Mouse (Mus musculus) heart, adult 8-10 months (tissue): ENCODE measurements around the gene Klhl26. TPM values are rescaled to one million over a fixed set of nuclear protein-coding genes. Genes with fewer than 3 reads are reported as not detected.
"Not testable (repeated sequence)": the region's sequence is repeated elsewhere in the genome, so short reads cannot be mapped to it uniquely, and the experiment has no call there.

Source experiments
- DNase-seq: peaks from one replicate; pipeline ENCODE4 v3.0.0; 2022; ENCODE audit warnings: low spot score
- total RNA-seq, 4 experiments: library from RNA; stranded (reverse); gene quantifications; 2 replicates each; pipeline ENCODE4 v1.2.4; 2022

Klhl26 gene
- 1 to 10 TPM; 8.1 to 9.3 (median 8.4) TPM for total RNA-seq

DNA sequence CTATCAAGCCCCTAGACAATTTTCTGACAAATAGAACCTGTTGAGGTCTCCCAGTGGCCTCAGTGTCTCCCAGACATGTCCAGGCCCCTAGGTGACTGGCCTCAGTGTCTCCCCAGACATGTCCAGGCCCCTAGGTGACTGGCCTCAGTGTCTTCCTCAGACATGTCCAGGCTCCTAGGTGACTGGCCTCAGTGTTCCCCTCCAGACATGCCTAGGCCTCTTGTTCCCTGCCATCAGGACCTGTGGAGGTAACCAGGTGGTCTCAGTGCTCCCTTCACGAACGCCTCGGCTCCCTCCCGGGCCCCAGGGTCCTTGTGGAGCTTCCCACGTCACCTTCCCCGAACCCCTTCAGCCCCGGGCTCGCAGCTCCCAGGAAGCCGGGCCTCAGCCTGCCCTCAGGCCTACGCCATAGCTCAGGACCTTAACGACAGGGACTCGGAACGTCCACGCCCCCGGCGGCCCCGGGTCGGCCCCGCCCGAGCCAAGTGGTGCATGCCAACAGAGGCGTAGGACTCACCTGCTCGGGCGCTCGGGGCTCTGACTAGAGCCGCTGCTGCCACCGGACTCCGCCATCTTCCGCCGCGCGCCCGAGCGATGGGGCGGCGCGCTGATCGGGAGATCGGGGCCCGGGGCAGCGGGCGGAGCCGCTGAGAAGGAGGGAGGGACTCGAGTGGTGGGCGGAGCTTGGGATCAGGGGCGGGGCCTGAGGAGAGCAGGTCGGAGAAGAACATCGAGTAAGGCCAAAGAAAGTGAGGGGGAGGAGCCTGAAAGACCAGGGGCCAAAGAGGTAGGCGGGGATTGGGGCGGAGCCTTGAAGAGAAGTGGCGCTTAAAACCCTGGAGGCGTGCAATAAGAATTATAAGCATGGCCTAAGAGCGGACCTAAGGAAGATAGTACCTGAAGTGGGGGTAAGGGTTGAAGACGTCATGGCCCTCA is at the start of gene Klhl26:
TSS of gene Klhl26 (minus strand) at position 636 of the 936 bp plus-strand sequence.
- DNase-seq: peak; percentile 94

- DNase-seq: peak; percentile 96
These were observed 46.0 kb upstream of the Klhl26 start for GRCm38 (mm10) chr8:70522592-70523403.

DNA sequence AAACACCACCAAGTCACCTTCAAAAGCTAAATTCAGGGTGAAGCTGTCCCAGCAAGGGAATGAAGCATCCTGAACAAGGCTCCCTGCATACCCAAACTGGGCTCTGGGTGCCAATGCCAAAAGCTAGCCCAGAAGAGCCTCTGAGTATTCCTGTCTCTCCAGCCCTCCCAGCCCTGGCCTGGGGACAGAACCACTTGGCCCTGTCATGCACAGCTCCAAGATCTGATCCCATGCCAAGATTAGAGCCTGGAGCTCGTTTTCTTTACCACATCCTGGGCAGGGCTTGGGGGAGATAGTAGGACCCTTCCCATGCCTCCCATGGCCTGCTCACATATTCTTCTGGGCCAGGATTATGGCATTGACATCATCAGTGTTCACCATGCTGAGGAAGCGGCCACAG is 42.8 kb upstream of the Klhl26 start:
- DNase-seq: no peak

DNA sequence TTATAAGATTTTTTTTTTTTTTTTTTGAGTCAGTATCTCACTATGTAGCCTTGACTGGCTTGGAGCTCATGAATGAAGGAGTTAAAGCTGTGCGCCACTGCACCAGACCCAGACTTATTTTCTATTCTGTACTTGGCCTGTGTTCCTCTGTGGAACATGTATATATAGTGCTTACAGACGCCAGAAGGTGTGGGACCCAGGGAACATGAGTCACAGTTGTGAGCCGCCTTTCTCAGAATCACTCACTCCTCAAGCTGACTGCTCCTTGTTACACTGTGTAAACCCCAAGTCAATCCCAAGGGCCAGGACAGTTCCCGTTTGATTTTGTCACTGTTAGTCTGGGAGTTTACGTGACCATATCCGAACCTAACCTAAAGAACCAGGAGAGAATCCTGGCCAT is 42.3 kb upstream of the Klhl26 start:
- no peak for DNase-seq

- no peak for DNase-seq
These were observed 41.3 kb upstream of the Klhl26 start for GRCm38 (mm10) chr8:70517940-70518643.

GRCm38 (mm10) chr8:70513441-70513840 is 36.7 kb upstream of the Klhl26 start:
- no peak for DNase-seq

- no peak for DNase-seq
These were observed 35.6 kb upstream of the Klhl26 start for GRCm38 (mm10) chr8:70512253-70512903.

- no peak for DNase-seq
These were observed 35.0 kb upstream of the Klhl26 start for GRCm38 (mm10) chr8:70511770-70512169.

DNA sequence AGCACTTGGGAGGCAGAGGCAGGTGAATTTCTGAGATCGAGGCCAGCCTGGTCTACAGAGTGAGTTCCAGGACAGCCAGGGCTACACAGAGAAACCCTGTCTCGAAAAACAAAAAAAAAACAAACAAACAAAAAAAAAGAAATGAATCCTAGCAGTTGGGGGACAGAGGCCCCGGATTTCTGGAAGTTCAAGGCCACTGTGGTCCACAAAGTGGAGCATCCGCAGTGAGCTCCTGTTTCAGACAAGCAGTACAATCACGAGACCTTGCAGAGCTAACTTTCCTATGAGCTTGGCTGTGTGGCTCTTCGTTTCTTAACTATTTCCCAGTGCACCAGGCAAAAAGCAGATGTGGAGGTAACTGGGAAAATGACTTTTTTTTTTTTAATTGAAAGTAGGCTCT is 34.4 kb upstream of the Klhl26 start:
- DNase-seq: not testable (repeated sequence)

GRCm38 (mm10) chr8:70510228-70510915 is 33.6 kb upstream of the Klhl26 start, which contains the start of gene Uba52:
Gene Uba52 (minus strand): TSS chr8:70510801.
- DNase-seq: peak; percentile 96

GRCm38 (mm10) chr8:70509281-70509952 is 32.6 kb upstream of the Klhl26 start:
- no peak for DNase-seq

DNA sequence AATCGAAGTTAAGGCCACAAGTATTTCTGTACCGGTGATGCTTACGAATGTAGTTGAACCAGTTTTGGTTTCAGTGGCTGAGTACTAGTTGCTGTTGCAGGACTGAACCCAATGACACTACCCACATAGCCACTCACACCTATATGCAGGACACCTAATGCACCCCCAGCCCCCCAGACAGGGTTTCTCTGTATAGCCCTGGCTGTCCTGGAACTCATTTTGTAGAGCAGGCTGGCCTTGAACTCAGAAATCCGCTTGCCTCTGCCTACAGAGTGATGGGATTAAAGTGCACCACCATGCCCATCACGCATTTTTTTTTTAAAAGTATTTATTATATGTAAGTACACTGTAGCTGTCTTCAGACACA is 30.2 kb upstream of the Klhl26 start:
- no peak for DNase-seq

GRCm38 (mm10) chr8:70506328-70507026 is 29.7 kb upstream of the Klhl26 start, which contains the start of gene Rex1bd:
Gene Rex1bd (minus strand): TSS chr8:70506752.
- peak; percentile 88 for DNase-seq

GRCm38 (mm10) chr8:70505698-70506327 is 29.0 kb upstream of the Klhl26 start:
- no peak for DNase-seq

DNA sequence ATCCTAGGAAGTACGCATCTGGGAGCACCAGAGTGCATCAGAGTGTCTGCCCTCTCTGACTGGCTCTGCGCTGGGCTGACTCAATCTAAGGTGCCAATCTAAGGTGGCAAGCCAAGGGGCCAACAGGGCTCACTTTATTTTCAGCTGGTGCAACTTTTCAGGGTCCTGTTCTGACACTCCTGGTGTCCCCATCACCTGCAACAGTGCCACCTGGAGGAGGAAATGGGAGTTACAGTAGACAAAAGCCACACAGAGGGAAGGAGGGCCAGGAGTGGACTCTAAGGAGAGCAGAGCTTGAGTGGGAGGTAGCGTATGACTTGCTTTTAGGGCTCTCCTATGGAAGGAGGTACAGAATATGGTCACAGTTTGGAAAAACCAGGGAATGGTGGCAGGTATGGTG is 28.1 kb upstream of the Klhl26 start:
- DNase-seq: peak; percentile 83

DNA sequence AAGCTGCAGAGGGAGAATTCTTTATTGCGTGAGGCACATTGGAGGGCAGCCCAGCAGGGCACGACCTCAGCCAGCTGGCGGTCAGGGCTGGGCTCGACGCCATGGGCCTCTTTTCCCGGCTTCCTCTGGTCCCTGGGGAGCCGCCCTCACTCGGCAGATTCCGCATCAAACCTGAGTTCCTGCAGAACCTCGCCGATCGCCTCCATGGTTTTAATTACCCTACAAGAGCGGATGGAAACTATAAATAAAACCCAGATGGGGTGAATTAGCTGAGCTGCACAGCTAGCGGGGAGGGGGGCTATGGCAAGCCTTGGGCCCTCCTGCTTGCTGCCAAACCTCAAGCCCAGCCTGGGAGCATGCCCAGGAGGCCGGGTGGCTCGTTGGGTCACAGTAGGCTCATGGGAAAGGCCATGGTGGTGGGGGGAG is 27.5 kb upstream of the Klhl26 start:
- DNase-seq: peak; percentile 58

- peak; percentile 63 for DNase-seq
These were observed 26.4 kb upstream of the Klhl26 start for GRCm38 (mm10) chr8:70503062-70503750.

DNA sequence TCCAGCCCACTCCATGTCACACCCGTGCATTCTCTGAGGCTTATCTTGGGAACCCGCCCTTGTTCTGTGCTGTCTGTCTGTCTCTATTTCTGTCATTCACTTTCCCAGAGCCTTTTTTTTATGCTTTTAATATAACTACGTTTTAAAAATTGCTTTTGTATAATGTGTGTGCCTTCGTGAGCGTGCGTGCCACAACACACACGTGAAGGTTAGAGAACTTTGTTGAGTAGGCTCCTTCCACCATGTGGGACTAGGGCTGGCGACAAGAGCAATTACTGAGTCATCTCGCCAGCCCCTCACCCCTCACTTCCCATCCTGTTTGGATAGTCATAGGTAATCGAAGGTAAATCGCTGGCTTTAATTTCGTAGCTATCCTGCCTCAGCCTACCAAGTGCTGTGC is 25.8 kb upstream of the Klhl26 start:
- no peak for DNase-seq
